Mouse (Mus musculus) hindbrain, embryonic 15.5 days (tissue): ENCODE measurements around the gene Baiap2l2. TPM values are rescaled to one million over a fixed set of nuclear protein-coding genes. Genes with fewer than 3 reads are reported as not detected.

ENCODE experiments used
- ATAC-seq: fragments of 200-750 bp; cut with Nextera tagmentation; 2 replicates; pipeline ENCODE4 v1.8.0; 2017; ENCODE audit warnings: low read depth, moderate number of reproducible peaks, moderate TSS enrichment; ENCODE audit not compliant: low FRiP score
- H3K27ac ChIP-seq: fragments of 300-500 bp; sonication (generic); replicated peaks from 2 replicates; pipeline ENCODE4 v1.5.1; 2015; ENCODE audit warnings: mild to moderate bottlenecking, inconsistent platforms
- H3K27me3 ChIP-seq: fragments of 300-500 bp; sonication (generic); 2 replicates; pipeline ENCODE4 v1.6.1; 2015; ENCODE audit warnings: control low read depth, inconsistent platforms
- H3K36me3 ChIP-seq: fragments of 300-500 bp; sonication (generic); 2 replicates; pipeline ENCODE4 v1.6.1; 2015; ENCODE audit warnings: control low read depth, inconsistent platforms
- H3K4me1 ChIP-seq: fragments of 300-500 bp; sonication (generic); replicated peaks from 2 replicates; pipeline ENCODE4 v1.6.1; 2015; ENCODE audit warnings: control low read depth, inconsistent platforms
- H3K4me2 ChIP-seq: fragments of 300-500 bp; sonication (generic); 2 replicates; pipeline ENCODE4 v1.6.1; 2015; ENCODE audit warnings: moderate library complexity, mild to moderate bottlenecking, inconsistent platforms
- H3K4me3 ChIP-seq: fragments of 300-500 bp; sonication (generic); 2 replicates; pipeline ENCODE4 v1.5.1; 2015; ENCODE audit warnings: mild to moderate bottlenecking, inconsistent platforms
- H3K9ac ChIP-seq: fragments of 300-500 bp; sonication (generic); 2 replicates; pipeline ENCODE4 v1.6.1; 2015; ENCODE audit warnings: inconsistent platforms
- H3K9me3 ChIP-seq: fragments of 300-500 bp; sonication (generic); 2 replicates; pipeline ENCODE4 v1.6.1; 2016; ENCODE audit warnings: control low read depth, inconsistent platforms
- WGBS: fragments of 180-500 bp; shearing (Covaris S2); methylation state at CpG from one replicate; pipeline ENCODE4 v1.1.7; 2015; 5-methylcytosine and 5-hydroxymethylcytosine counted together
- polyA plus RNA-seq: library from polyadenylated mRNA; unstranded; fragments of >200 nt; fragmentation: Nextera tagmentation; extraction: Ambion mirVana; gene quantifications from 2 replicates; pipeline ENCODE4 v1.2.1, GENCODE M21; 2015

Gene Baiap2l2
- 3.7 and 4.0 TPM in 2 replicates for polyA plus RNA-seq

DNA sequence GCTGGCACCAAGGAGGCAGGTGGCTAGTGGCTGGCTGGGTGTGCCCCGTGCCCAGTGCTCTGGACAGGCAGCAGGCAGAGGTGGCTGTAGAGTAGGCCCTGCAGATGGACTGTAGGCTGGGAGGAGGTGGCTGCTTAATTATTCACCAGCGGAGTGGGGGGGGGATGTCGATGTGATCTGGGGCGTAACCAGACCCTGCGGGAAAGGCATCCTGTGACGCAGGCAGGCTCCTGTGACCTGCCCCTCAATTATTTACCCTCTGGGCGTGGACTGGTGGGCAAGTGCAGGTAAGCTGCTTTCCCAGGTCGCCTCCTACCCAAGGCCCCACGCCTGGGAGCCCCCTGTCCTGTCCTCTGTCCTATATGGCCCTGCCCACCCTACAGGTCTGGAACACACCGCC, at the start of gene Baiap2l2:
Gene Baiap2l2, minus strand, starts transcription at position 139 of the 400 bp plus-strand sequence.
- Histone ChIP-seq H3K4me1 (no peaks in the 10 kb centered on the region), H3K4me2 (no peak within 1 kb of the TSS), H3K27me3 (no peaks in the 10 kb centered on the region), H3K36me3 (no peaks in the 10 kb centered on the region), H3K27ac (no peak within 1 kb of the TSS), H3K9me3 (no peaks in the 10 kb centered on the region), H3K9ac (no peak within 1 kb of the TSS), H3K4me3 (no peak within 1 kb of the TSS)
- 73% methylated on average over 9 of the region's 10 CpGs for WGBS
- no peak for ATAC-seq

DNA sequence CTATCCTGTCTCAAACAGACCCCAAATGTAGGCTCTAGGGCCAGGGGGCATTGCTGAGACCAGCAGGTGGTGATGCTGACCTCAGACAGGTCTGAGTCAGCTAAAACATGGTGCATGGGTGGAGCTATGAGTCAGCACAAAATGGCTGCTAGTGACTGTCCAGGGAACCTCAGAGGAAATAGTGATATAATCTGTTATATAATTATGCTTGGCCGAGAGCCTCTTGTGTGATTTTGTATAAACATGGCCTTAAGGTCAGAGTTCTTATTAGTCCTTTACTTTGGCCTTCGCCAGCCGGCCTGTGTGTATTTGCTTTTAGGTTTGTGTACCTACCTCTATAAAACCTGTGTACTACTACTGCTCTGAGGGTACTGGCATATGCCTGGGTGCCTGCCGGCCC, 48.1 kb upstream of the Baiap2l2 start:
- Histone ChIP-seq H3K4me3 (no peak overlapping the region), H3K36me3 (no peaks in the 10 kb centered on the region), H3K27ac (no peak overlapping the region), H3K9ac (no peak overlapping the region), H3K9me3 (no peaks in the 10 kb centered on the region), H3K4me2 (no peak overlapping the region), H3K4me1 (no peaks in the 10 kb centered on the region), H3K27me3 (no peaks in the 10 kb centered on the region)
- ATAC-seq: no peak
- WGBS: 77% methylated on average over 4 of the region's 4 CpGs

DNA sequence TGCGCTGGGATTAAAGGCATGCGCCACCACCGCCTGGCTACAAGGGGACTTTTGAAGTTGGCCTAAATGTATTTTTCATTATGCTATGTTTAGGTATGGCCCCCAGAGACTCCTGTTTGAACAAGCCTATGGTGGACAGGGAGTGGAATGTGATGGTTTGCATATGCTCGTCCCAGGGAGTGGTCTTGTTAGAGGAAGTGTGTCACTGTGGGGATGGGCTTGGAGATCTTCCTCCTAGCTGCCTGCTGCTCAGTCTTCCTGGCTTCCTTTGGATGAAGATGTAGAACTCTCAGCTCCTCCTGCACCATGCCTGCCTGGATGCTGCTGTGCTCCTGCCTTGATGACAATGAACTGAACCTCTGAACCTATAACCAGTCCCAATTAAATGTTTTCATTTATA, 45.2 kb upstream of the Baiap2l2 start:
- Histone ChIP-seq H3K36me3 (no peaks in the 10 kb centered on the region), H3K27me3 (no peaks in the 10 kb centered on the region), H3K4me2 (no peak overlapping the region), H3K9ac (no peak overlapping the region), H3K4me3 (no peak overlapping the region), H3K9me3 (no peaks in the 10 kb centered on the region), H3K27ac (no peak overlapping the region), H3K4me1 (peaks cover 20% of the 10 kb centered on the region)
- ATAC-seq: no peak
- WGBS: 83% methylated on average over 4 of the region's 4 CpGs

DNA sequence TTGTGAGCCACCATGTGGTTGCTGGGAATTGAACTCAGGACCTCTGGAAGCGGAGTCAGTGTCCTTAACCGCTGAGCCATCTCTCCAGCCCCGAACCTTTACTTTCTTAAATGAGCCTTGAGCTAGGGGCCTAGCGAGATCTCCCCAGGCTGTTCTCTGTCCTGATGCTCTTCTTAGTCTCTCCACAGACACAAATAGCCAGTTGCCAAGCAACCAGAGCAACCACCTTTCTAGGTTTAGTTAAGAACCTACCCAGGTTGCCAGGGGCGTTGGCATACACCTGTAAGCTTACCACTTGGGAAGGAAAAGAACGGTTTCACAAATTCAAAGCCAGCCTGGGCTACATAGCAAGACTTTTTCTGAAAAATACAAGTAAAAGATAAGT, 44.6 kb upstream of the Baiap2l2 start:
- no peaks in the 10 kb centered on the region for H3K27me3 ChIP-seq
- H3K4me3 ChIP-seq: no peak overlapping the region
- no peak overlapping the region for H3K9ac ChIP-seq
- no peaks in the 10 kb centered on the region for H3K36me3 ChIP-seq
- 89% methylated on average over 6 of the region's 6 CpGs for WGBS
- ATAC-seq: no peak
- peaks cover 25% of the 10 kb centered on the region for H3K4me1 ChIP-seq
- H3K27ac ChIP-seq: no peak overlapping the region
- no peak overlapping the region for H3K4me2 ChIP-seq
- H3K9me3 ChIP-seq: no peaks in the 10 kb centered on the region

DNA sequence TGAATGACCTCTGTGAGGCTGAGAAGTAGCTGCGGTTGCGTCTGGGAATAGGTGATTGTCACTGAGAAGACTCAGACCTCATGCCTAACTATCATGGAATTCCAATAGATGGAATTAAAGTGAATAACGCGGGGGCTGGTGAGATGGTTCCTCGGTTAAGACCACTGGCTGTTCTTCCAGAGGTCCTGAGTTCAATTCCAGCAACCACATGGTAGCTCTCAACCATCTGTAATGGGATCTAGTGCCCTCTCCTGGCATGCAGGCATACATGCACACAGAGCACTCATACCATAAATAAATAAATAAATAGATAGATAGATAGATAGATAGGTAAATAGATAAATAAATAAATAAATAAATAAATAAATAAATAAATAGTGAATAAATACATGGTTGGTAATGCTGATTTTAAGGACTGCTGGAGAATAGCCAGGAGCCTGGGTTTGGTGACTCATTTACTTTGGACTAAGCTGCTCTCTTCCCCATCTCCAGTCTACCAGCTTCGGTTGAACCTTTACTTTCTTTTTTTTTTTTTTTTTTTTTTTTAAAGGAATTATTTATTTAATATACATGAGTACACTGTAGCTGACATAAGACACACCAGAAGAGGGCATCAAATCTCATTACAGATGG, 44.1 kb upstream of the Baiap2l2 start:
- no peak overlapping the region for H3K4me2 ChIP-seq
- H3K27me3 ChIP-seq: no peaks in the 10 kb centered on the region
- H3K36me3 ChIP-seq: no peaks in the 10 kb centered on the region
- no peak overlapping the region for H3K9ac ChIP-seq
- no peak overlapping the region for H3K4me3 ChIP-seq
- peaks cover 25% of the 10 kb centered on the region for H3K4me1 ChIP-seq
- ATAC-seq: no peak
- no peaks in the 10 kb centered on the region for H3K9me3 ChIP-seq
- H3K27ac ChIP-seq: no peak overlapping the region
- WGBS: 95% methylated on average over 6 of the region's 6 CpGs

DNA sequence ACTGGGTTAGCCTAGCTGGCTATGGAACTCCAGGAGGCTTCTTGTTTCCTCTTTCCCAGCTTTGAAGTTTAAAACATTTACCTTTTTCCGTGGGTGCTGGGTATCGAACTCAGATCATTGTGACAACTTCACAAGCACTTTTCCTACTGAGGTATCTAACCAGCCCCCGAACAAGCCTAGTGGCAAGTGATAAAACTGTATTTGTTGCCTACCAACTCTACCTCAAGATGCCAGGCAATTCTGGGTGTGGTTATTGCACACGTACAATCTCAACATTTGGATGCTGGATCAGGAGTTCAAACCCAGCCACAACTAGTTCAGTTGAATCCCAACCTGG, 43.6 kb upstream of the Baiap2l2 start:
- H3K9ac ChIP-seq: no peak overlapping the region
- H3K27me3 ChIP-seq: no peaks in the 10 kb centered on the region
- H3K4me2 ChIP-seq: peak overlapping the region; percentile 79
- H3K9me3 ChIP-seq: no peaks in the 10 kb centered on the region
- H3K27ac ChIP-seq: 0 out of 2 replicates have a peak overlapping the region, but pooled peaks have one; percentile 91
- no peaks in the 10 kb centered on the region for H3K36me3 ChIP-seq
- no peak overlapping the region for H3K4me3 ChIP-seq
- H3K4me1 ChIP-seq: peaks cover 30% of the 10 kb centered on the region
- 99% methylated on average over 4 of the region's 4 CpGs for WGBS
- no peak for ATAC-seq

DNA sequence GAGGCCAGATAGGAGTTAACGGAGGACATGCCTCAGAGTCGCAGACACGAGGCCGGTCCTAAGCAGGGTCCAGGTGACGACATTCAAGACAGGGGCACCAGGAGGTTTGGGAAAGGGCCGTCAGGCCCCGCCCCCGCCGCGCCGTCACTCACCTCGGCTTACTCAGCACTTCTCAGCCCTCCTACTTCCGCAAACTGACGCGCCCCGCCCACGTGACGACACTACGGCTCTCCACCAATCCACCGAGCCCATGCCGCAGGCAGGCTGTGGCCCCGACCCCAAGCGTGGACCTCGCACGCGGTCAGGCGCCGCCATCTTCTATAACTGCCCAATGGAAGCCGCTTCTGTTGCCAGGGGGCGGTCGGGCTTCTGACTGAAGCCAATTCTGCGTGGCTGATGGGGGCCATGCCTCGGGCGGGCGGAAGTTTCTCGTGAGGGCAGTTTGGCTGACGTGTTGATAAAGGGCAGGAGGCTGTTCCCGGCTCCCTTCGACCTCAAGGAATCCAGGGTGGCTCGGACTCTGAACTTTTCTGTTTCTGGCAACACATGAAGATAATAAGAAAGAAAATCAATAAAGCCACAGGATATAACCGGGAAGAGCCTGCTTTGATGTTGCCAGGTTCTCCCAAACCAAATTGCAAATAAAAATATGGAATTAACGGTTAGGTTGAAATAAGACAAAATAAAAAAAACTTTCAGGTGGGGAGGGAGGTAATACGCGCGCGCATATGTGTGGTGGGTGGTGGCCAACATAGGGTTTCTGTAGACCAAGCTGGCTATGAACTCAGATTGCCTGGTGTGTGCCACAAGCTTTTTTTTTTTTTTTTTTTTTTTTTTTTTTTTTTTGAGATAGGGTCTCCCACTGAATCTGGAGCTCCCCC, 43.0 kb upstream of the Baiap2l2 start, which contains the start of gene Pla2g6:
Gene Pla2g6, minus strand, starts transcription at position 333 of the 881 bp plus-strand sequence.
- Histone ChIP-seq H3K27ac (peak within 1 kb of the TSS; percentile 91), H3K27me3 (no peaks in the 10 kb centered on the region), H3K4me3 (peak within 1 kb of the TSS; percentile 52), H3K9me3 (no peaks in the 10 kb centered on the region), H3K36me3 (no peaks in the 10 kb centered on the region), H3K4me1 (peaks cover 30% of the 10 kb centered on the region), H3K4me2 (peak within 1 kb of the TSS; percentile 79), H3K9ac (peak within 1 kb of the TSS; percentile 59)
- ATAC-seq: peak; percentile 97
- WGBS: 3% methylated on average over 46 of the region's 46 CpGs

DNA sequence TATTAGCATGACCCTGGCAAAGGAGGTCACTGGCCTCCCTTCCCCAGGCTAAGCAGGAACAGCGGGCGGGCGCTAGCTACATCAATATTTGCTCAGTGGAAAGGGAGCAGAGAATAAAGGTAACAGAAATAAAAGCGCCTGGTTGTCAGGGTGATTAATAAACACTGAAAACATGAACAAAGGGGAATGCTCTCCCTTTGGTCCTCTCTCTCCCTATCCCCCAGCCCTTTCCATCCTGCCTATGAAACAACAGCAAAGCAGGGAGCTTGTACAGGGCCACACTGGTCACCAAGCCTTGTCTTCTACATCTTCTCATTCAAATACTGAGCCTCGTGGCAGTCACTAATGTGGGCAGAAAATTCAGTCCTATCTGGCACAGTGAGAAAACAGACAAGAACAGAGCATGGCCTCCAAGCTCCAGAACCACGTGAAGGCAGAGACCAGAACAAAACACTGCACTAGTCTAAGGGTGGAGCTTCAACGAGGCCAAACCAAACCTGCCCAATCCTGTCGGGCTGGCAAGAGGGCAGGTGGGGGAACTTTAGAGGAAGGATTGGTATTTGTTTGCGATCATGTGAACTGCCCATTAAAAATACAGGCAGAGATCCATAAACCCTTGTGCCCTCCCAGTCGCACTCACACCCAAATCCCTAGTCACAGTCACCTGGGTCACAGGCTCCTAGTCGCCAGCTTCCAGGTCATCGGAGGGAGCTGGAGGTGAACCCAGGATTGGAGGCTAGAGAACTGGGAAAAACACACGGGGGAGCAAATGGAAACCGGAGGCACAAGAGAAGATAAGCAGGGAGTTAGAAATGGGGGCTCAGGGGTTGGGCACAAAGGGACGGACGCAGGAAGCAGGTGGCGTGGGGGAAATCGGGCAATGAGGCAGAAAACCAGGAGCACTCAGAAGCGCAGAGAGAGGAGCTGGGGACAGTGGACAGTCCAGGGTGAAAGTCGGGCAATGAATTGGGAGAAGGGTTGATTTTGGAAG, 41.9 kb upstream of the Baiap2l2 start:
- ATAC-seq: peak; percentile 17; the same call in 1 of the 2 replicates
- WGBS: 8% methylated on average over 20 of the region's 20 CpGs
- H3K9me3 ChIP-seq: no peaks in the 10 kb centered on the region
- no peaks in the 10 kb centered on the region for H3K36me3 ChIP-seq
- H3K27ac ChIP-seq: peak overlapping the region; percentile 91
- peaks cover 30% of the 10 kb centered on the region for H3K4me1 ChIP-seq
- H3K4me3 ChIP-seq: peak overlapping the region; percentile 52
- peak overlapping the region; percentile 79 for H3K4me2 ChIP-seq
- peak overlapping the region; percentile 59 for H3K9ac ChIP-seq
- no peaks in the 10 kb centered on the region for H3K27me3 ChIP-seq

DNA sequence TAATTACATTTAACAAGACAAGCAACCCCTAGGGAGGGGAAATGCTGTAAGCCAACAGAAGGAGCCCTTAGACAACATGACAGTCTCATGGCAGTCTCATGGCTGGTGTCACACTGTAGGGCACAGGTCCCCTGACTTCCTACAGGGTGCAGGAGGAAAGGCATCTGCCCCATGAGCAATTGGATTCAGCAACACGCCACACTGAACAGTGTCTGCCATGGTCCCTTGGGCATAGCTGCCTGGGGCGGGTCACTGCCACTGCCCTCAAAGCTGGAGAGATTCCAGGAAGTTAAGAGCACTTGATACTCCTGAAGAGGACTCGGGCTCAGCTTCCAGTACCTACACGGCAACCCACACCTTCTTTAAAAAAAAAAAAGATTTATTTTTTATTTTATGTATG, 40.9 kb upstream of the Baiap2l2 start:
- Histone ChIP-seq H3K27me3 (no peaks in the 10 kb centered on the region), H3K27ac (peak overlapping the region; percentile 91), H3K4me3 (no peak overlapping the region), H3K4me1 (peaks cover 30% of the 10 kb centered on the region), H3K4me2 (peak overlapping the region; percentile 79; the same call in 1 of the 2 replicates), H3K36me3 (no peaks in the 10 kb centered on the region), H3K9me3 (no peaks in the 10 kb centered on the region), H3K9ac (no peak overlapping the region)
- no peak for ATAC-seq
- WGBS: 64% methylated on average over 4 of the region's 4 CpGs

DNA sequence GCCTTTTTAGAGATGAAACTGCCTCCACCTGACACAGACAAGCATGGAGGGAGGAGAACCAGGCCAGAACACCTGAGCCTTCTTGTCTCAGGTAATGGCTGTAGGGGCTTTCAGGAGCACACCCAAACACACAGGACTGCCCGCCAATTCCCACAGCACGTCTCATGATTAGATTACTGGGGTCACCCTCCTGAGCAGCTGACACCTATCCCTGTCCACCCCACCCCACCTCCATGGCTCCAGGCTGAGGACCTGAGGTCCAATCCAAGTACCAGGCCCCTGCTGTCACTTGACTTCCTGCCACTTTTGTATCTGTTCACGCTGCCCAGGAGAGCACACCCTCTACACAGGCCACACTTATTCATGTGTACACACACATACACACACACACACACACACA, 40.4 kb upstream of the Baiap2l2 start:
- WGBS: 70% methylated on average over 3 of the region's 3 CpGs
- no peak overlapping the region for H3K27ac ChIP-seq

DNA sequence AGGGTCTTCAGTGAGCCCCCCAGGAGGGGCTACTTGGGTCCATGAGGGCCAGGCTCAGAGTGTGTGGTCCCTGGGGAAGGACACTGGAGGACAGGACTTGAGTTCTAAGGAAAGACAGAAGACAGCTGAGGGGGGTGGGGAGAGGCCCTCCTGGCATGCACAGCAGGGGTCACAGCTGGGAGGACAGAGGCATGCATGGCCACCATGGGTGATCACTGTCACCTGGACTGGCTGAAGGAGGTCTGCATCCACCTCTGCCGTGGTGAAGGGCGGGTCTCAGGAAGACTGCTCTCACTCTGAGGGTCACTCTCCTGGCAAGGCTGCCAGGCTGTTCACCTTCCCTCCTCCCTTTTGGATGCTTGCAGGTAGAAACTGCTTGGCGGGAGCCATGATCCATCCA, 39.0 kb upstream of the Baiap2l2 start:
- ATAC-seq: no peak
- no peak overlapping the region for H3K27ac ChIP-seq
- 91% methylated on average over 3 of the region's 3 CpGs for WGBS

More for the DNA sequence above, 40.4 kb upstream of the Baiap2l2 start:
- Histone ChIP-seq H3K4me2 (no peak overlapping the region), H3K4me1 (peaks cover 30% of the 10 kb centered on the region), H3K27me3 (no peaks in the 10 kb centered on the region), H3K4me3 (no peak overlapping the region), H3K9ac (no peak overlapping the region), H3K36me3 (no peaks in the 10 kb centered on the region), H3K9me3 (no peaks in the 10 kb centered on the region)
- no peak for ATAC-seq

More for the DNA sequence above, 39.0 kb upstream of the Baiap2l2 start:
- peaks cover 30% of the 10 kb centered on the region for H3K4me1 ChIP-seq
- no peaks in the 10 kb centered on the region for H3K9me3 ChIP-seq
- no peak overlapping the region for H3K4me2 ChIP-seq
- H3K36me3 ChIP-seq: no peaks in the 10 kb centered on the region
- no peak overlapping the region for H3K9ac ChIP-seq
- H3K27me3 ChIP-seq: no peaks in the 10 kb centered on the region
- H3K4me3 ChIP-seq: no peak overlapping the region
